Mouse (Mus musculus): ENCODE measurements around the gene Apoa5.

Apoa5 gene

DNA sequence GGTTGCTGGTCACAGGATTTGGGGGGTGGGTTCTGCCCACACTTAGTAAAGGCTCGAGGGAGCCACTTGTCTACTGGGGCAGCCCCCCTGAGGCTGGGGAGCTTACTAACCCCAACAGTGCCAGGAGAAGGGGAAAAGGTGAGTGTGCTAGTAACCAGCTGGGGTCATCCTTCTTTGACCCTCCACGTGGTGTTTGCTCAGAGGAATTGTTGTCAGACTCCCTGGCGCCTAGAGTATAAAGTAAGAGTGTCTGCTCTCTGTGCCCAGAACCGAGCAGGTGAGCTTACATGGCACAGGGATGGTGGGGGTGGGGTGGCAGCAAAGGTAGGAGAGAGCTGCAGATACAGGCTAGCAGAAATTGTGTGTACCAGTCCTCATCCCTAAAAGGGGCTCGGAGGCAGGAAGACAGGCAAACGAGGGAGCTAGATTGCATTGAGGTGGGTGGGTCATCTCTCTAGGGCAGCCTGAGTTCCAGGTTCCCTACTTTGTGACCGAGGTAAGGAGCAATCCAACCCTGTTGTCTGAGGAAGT is at the start of gene Apoa5:
Gene Apoa5, plus strand, starts transcription at position 291 of the 531 bp plus-strand sequence.
- DNase-seq (ENCODE audit: low read depth, low spot score): no peak

GRCm38 (mm10) chr9:46223090-46223489 is 45.3 kb upstream of the Apoa5 start:
- DNase-seq (ENCODE audit: low read depth, low spot score): no peak

GRCm38 (mm10) chr9:46224101-46224500 is 44.3 kb upstream of the Apoa5 start:
- DNase-seq (ENCODE audit: low read depth, low spot score): no peak

- no peak for DNase-seq (ENCODE audit: low read depth, low spot score)
These were observed 43.3 kb upstream of the Apoa5 start for GRCm38 (mm10) chr9:46224945-46225660.

- no peak for DNase-seq (ENCODE audit: low read depth, low spot score)
These were observed 41.3 kb upstream of the Apoa5 start for GRCm38 (mm10) chr9:46227064-46227614.

DNA sequence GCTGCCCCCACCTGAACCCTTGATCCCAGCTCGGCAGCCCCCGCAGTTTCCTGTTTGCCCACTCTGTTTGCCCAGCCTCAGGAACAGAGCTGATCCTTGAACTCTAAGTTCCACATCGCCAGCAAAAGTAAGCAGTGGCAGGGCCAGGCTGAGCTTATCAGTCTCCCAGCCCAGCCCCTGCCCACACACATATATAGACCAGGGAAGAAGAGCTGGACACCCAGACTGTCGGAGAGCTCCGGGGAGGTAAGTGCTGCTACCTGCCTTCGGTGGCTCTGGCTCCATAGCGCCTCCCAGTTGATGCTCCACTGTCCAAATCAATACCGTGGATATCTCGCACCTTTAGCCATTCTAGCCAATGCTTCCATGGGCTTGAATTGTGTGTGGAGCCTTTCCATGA is 39.9 kb upstream of the Apoa5 start, which contains the start of gene Apoa1:
Gene Apoa1, plus strand, starts transcription at position 90 of the 400 bp plus-strand sequence.
- DNase-seq (ENCODE audit: low read depth, low spot score): peak; percentile 35

GRCm38 (mm10) chr9:46229573-46230449 is 38.6 kb upstream of the Apoa5 start:
- DNase-seq (ENCODE audit: low read depth, low spot score): peak; percentile 96

DNA sequence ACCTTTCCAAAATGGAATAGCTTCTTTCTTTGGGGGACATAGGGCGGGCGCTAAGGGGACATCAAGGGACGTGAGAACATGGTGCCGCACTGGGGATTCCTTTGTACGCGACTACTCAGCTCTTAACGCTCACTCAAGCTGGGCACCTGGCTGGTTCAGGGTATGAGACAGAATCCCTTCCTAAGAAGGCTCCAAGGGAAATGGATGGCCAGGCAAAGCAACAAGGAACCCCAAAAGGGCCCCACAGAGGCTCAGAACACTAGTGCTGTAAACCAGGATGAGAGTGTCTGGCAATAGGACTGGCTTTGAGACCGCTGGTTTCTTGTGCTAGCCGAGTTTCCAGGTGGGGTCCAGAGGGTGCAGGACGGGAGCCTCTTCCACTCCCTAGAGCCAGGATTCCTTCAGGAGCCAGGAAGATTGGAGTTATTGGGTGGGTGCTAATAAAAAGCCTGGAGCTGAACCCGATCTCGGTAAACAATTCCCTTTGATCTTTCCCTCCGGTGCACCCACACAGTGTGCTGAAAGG is 37.9 kb upstream of the Apoa5 start:
- no peak for DNase-seq (ENCODE audit: low read depth, low spot score)

- no peak for DNase-seq (ENCODE audit: low read depth, low spot score)
These were observed 33.2 kb upstream of the Apoa5 start for GRCm38 (mm10) chr9:46235196-46235595.

GRCm38 (mm10) chr9:46235596-46235648 is 33.0 kb upstream of the Apoa5 start, which contains the start of gene Apoc3:
TSS of gene Apoc3 (minus strand) at chr9:46235636.
- no peak for DNase-seq (ENCODE audit: low read depth, low spot score)

DNA sequence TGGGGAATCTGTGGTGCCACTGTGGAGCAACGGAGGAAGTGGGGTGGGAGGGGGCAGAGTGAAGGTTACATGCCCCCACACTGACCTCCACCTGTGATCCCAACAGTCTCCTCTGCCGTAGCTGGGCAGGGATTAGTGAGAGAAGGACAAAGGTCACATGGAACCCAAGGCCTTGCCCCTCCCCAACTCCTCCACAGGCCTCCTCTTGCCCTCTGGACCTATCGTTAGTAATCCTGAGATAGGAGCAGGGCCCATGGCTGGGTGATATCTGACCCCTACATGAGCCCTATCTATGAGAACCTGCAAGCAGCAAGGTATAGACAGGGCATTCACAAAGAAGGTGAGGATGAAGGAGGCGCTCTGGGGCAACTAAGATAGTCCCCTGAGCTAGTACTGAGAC is 32.8 kb upstream of the Apoa5 start:
- no peak for DNase-seq (ENCODE audit: low read depth, low spot score)

GRCm38 (mm10) chr9:46238850-46239249 is 29.6 kb upstream of the Apoa5 start:
- no peak for DNase-seq (ENCODE audit: low read depth, low spot score)

DNA sequence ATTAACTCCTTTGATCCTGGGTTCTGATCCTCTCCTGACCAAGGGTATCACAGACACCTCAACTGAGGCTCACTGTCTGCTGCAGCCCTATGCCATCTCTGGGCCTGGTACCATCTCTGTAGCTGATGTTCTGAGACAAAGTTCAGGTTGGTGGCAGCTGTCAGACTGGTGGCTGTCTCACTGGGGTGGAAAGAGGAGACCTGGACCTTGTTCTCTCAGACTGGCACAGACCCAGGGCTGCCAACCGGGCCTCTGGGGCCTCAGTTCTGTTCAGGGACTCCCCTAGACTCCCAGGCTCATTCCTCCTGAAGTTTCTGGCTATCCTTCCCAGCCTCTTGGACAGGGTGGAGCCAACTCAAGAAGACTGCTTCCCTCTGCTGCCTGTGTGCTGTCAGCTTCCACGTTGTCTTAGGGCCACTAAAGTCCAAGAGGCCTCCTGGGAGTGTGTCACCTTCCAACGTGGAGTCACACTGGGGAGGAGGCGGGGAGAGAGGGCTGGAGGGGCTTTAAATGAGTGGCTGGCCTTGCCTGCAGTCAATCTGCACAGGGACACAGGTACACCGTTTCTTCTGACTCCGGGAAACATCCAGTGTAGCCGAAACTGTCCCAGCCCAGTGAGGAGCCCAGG is 27.8 kb upstream of the Apoa5 start, which contains the start of gene Apoa4:
Gene Apoa4, plus strand, starts transcription at position 171 of the 628 bp plus-strand sequence.
- no peak for DNase-seq (ENCODE audit: low read depth, low spot score)

DNA sequence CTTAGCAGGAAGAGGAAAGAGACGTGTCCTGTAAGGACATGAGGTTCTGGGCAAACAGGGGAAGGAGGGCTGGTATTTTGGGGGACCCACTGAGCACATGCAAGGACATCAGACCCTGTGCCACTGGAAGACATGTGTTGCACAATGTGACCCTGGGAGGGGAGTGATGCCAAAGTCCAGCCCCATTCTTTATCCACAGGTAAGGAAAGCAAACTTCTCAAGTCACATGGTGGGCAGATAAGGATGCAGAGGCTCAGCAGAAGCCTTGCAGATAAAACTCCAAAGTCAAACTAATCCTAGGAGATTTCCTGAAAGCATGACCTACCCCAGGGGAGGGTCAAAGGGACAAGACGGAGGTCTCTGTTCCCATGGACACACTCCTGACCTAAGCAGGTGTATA is 26.6 kb upstream of the Apoa5 start:
- no peak for DNase-seq (ENCODE audit: low read depth, low spot score)

DNA sequence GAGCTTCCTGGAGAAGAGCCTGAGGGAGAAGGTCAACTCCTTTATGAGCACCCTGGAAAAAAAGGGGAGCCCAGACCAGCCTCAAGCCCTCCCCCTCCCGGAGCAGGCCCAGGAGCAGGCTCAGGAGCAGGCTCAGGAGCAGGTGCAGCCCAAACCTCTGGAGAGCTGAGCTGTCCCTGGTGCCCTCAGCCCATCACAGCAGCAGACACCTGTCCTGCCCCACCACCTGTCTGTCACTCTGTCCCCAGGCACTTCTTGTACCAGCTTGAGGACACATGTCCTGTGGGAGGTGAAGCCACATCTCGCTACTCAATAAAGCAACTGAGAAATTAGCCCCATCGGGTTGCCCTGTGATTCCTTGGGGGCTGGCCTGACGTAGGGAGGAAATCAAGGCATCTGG is 25.3 kb upstream of the Apoa5 start:
- DNase-seq (ENCODE audit: low read depth, low spot score): no peak

- DNase-seq (ENCODE audit: low read depth, low spot score): no peak
These were observed 24.8 kb upstream of the Apoa5 start for GRCm38 (mm10) chr9:46243584-46243983.

GRCm38 (mm10) chr9:46246752-46247324 is 21.6 kb upstream of the Apoa5 start:
- peak; percentile 67 for DNase-seq (ENCODE audit: low read depth, low spot score)

DNA sequence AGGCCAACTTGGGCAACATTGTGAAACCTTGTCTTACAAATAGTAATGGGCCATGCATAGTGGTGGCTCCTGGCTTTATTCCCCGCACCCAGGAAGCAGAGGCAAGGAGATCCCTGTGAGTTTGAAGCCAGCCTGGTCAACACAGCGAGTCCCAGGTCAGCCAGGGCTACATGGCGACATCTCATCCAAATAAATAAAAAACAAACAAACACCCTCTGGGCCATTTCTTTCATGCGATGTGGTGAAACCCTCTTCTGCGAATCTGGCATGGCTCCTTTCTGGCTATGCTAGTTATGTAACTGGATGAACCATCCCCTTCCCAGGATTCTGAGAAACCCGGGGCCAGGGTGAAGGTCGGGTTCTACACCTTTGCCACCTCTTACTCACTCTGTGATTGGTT is 12.3 kb upstream of the Apoa5 start:
- no peak for DNase-seq (ENCODE audit: low read depth, low spot score)

DNA sequence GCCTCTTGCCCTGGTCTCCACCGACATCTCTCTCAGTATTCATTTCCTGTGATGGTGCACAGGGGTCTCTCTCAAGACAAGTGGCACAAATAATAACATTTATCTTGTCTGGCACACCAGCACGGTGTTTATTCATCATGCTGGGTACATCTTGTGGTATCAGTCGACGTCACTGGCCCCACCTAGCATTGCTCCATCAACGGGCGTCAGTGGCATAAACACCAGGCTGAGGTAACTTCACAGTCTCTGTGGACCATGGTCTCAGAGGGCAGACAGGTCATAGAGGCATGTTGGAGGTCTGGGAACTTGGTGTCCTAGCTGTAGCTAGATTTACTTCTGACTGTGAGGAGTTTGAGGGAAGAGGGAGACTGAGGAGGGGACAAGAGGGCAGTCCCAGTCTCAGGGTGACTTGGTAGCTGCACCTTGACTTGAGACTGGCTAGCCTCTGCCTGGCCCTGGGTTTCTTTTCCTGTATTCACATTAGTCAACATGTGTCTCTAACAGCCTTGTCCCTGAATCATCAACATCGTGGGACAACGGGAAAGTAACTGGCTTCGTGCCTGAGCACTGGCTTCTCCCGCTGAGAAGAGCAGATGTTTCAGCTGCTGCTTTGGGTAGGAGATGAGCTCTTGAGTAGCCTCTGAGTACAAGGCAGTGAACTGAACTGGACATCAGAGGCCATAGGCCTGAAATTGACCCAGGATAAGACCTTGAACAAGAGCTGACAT is 11.6 kb upstream of the Apoa5 start:
- DNase-seq (ENCODE audit: low read depth, low spot score): no peak

DNA sequence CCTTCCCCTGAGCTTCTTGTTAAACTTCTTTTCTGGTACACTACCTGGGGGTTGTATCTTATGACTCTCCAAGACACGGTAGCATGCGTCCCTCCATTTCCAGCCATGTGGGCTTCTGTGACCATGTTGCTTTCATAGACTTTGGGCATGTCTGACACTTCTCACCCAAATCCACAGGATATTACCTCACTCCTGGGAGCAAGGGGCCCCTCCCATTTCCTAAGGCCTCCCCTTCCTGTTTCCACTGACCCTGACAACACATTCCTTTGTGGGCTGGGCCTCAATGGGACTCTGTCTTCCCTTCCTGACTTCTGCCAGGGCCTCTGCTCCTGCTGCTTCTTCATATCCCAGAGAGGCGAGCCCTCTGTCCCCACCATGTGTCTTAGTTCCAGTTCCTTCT is 10.9 kb upstream of the Apoa5 start:
- peak; percentile 60 for DNase-seq (ENCODE audit: low read depth, low spot score)

GRCm38 (mm10) chr9:46259111-46259510 is 9.3 kb upstream of the Apoa5 start:
- no peak for DNase-seq (ENCODE audit: low read depth, low spot score)
